Mouse (Mus musculus) forebrain, embryonic 12.5 days (tissue): ENCODE results near the gene Ttc28. TPM values are rescaled to one million over a fixed set of nuclear protein-coding genes. Genes with fewer than 3 reads are reported as not detected.

ENCODE experiments used
- ATAC-seq: fragments of 200-750 bp; cut with Nextera tagmentation; 2 replicates; pipeline ENCODE4 v1.8.0; 2017; ENCODE audit warnings: moderate TSS enrichment; ENCODE audit not compliant: low FRiP score
- H3K27ac ChIP-seq: fragments of 300-500 bp; sonication (generic); 2 replicates; pipeline ENCODE4 v1.5.1; 2016; ENCODE audit warnings: mild to moderate bottlenecking
- H3K27me3 ChIP-seq: fragments of 300-500 bp; sonication (generic); 2 replicates; pipeline ENCODE4 v1.6.1; 2016; ENCODE audit warnings: mild to moderate bottlenecking
- H3K36me3 ChIP-seq: fragments of 300-500 bp; sonication (generic); replicated peaks from 2 replicates; pipeline ENCODE4 v1.6.1; 2016; ENCODE audit warnings: mild to moderate bottlenecking
- H3K4me1 ChIP-seq: fragments of 300-500 bp; sonication (generic); 2 replicates; pipeline ENCODE4 v1.6.1; 2016
- H3K4me2 ChIP-seq: fragments of 300-500 bp; sonication (generic); 2 replicates; pipeline ENCODE4 v1.6.1; 2016; ENCODE audit warnings: mild to moderate bottlenecking, moderate library complexity
- H3K4me3 ChIP-seq: fragments of 300-500 bp; sonication (generic); replicated peaks from 2 replicates; pipeline ENCODE4 v1.5.1; 2016; ENCODE audit warnings: mild to moderate bottlenecking
- H3K9ac ChIP-seq: fragments of 300-500 bp; sonication (generic); 2 replicates; pipeline ENCODE4 v1.6.1; 2016; ENCODE audit warnings: mild to moderate bottlenecking
- H3K9me3 ChIP-seq: fragments of 300-500 bp; sonication (generic); 2 replicates; pipeline ENCODE4 v1.6.1; 2016
- WGBS: fragments of 180-500 bp; shearing (Covaris S2); methylation state at CpG from one replicate; pipeline ENCODE4 v1.1.7; 2016; 5-methylcytosine and 5-hydroxymethylcytosine counted together
- polyA plus RNA-seq: library from polyadenylated mRNA; unstranded; fragments of >200 nt; fragmentation: Nextera tagmentation; extraction: Ambion mirVana; gene quantifications from 2 replicates; pipeline ENCODE4 v1.2.1, GENCODE M21; 2016

Ttc28 gene
- polyA plus RNA-seq, 1 experiment from 2014 or later = 23.1 TPM

DNA sequence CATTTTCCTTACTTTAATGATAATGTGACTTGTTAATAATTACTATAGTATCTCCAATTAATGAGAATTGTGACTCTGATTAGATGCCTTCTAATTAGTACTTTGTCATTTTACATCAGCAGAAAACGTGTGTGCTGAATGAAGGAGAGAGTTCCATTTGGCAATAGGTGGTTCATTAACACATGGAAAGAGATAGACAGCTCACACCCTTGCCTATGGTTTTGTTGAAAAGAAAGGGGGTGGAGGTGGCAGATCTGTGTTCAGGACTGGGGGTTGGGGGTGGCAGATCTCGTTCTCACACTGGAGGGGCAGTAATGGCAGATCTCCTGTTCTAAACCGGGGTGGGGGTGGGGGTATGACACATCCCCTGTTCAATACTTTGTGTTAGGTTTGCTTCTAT lies 184.4 kb downstream of the Ttc28 start:
- H3K27ac ChIP-seq = peak overlapping the region; percentile 70
- H3K36me3 ChIP-seq = no peaks in the 10 kb centered on the region
- no peak overlapping the region for H3K4me2 ChIP-seq
- H3K27me3 ChIP-seq = no peaks in the 10 kb centered on the region
- 57% methylated on average over 3 of the region's 3 CpGs for WGBS
- H3K4me1 ChIP-seq = peaks cover 35% of the 10 kb centered on the region
- 0 out of 2 replicates have a peak, but pooled peaks have one; percentile 17 for ATAC-seq
- no peak overlapping the region for H3K4me3 ChIP-seq
- no peaks in the 10 kb centered on the region for H3K9me3 ChIP-seq
- H3K9ac ChIP-seq = no peak overlapping the region

DNA sequence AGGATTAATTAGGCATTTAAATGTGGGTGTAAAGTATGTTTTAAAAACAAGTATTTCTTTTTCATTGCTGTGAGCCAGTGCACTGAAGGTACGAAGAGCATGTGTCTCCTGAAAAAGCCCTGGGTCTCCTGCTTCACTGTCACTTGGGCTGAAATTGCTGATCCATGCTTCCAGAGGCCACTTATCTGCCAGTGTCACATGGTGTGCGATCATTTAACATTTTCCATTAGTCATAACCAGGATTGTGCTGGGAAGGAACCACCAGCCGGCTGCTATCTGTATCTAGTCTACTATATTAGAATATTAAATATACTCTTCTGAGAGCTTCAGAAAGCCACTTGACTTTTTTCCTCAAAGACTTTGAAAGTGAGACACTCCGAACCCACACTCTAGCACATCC lies 186.2 kb downstream of the Ttc28 start:
- Histone ChIP-seq H3K9ac (no peak overlapping the region), H3K27ac (no peak overlapping the region), H3K27me3 (no peaks in the 10 kb centered on the region), H3K4me1 (peaks cover 35% of the 10 kb centered on the region), H3K4me3 (no peak overlapping the region), H3K36me3 (no peaks in the 10 kb centered on the region), H3K9me3 (no peaks in the 10 kb centered on the region), H3K4me2 (no peak overlapping the region)
- ATAC-seq = 0 out of 2 replicates have a peak, but pooled peaks have one; percentile 51
- WGBS = 72% methylated on average over 4 of the region's 4 CpGs

DNA sequence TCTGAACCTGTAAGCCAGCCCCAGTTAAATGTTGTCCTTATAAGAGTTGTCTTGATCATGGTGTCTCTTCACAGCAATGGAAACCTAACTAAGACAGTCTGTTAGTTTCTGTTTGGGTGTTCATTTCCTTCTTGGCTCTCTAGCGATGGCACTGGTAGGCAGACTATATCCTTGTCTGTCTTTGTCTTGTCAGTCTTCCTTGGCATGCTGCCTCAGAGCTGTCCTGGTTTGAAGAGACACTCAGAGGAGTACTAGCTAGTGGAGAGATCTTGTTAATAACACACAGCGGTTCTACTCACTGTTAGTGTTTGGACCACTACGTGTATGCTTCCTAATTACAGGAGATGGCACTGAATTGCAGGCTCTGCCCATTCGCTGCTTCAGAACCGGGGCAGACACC lies 189.9 kb downstream of the Ttc28 start:
- Histone ChIP-seq H3K9ac (no peak overlapping the region), H3K4me2 (no peak overlapping the region), H3K27me3 (no peaks in the 10 kb centered on the region), H3K36me3 (no peaks in the 10 kb centered on the region), H3K4me3 (no peak overlapping the region), H3K27ac (0 out of 2 replicates have a peak overlapping the region, but pooled peaks have one; percentile 13), H3K4me1 (peaks cover 47% of the 10 kb centered on the region), H3K9me3 (peaks cover 7% of the 10 kb centered on the region; the same call in 1 of the 2 replicates)
- 87% methylated on average over 5 of the region's 5 CpGs for WGBS
- ATAC-seq = no peak

DNA sequence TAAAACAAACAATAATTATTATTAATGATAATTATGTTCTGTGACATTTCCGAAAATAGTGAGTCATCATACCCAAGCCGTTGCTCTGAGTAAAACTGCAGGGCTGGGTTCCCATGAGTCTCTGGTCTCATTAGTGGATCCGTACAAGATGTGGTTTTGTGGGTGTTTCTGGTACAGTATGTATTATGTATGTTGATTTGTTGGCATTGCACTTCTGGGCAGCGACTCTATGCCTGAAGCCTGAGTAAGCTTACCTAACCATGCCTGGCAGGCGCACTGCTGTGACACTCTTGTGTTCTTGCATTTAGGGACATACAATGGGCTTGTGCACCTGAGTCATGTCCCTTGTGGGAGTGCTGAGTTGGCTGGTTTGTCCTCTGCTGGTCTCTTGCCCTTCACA lies 190.3 kb downstream of the Ttc28 start:
- peaks cover 7% of the 10 kb centered on the region; the same call in 1 of the 2 replicates for H3K9me3 ChIP-seq
- H3K36me3 ChIP-seq = no peaks in the 10 kb centered on the region
- no peak for ATAC-seq
- peaks cover 47% of the 10 kb centered on the region for H3K4me1 ChIP-seq
- no peak overlapping the region for H3K27ac ChIP-seq
- H3K4me3 ChIP-seq = no peak overlapping the region
- no peak overlapping the region for H3K4me2 ChIP-seq
- WGBS = 81% methylated on average over 5 of the region's 5 CpGs
- H3K27me3 ChIP-seq = no peaks in the 10 kb centered on the region
- H3K9ac ChIP-seq = no peak overlapping the region

DNA sequence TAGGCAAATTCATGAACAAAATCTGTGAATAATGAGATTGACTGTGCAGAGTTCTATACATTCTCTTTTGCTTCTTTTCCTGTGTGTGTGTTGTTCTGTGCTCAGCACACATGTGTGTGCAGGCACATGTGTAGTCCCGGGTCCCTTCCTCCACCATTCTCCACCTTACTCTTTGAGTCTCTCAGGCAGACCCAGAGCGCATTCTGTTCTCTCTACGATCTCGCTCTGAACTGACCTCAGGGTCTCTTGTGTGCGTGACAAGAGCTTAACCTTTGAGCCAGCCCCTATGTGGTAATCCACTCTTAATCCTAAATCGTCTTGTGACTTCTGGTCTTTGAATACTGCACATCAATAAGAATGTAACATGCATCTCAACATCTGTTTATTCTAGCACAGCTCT lies 190.8 kb downstream of the Ttc28 start:
- Histone ChIP-seq H3K9ac (no peak overlapping the region), H3K27me3 (no peaks in the 10 kb centered on the region), H3K9me3 (peaks cover 7% of the 10 kb centered on the region; the same call in 1 of the 2 replicates), H3K4me1 (peaks cover 51% of the 10 kb centered on the region), H3K4me2 (no peak overlapping the region), H3K27ac (no peak overlapping the region), H3K36me3 (no peaks in the 10 kb centered on the region), H3K4me3 (no peak overlapping the region)
- ATAC-seq = no peak
- 56% methylated on average over 6 of the region's 6 CpGs for WGBS

DNA sequence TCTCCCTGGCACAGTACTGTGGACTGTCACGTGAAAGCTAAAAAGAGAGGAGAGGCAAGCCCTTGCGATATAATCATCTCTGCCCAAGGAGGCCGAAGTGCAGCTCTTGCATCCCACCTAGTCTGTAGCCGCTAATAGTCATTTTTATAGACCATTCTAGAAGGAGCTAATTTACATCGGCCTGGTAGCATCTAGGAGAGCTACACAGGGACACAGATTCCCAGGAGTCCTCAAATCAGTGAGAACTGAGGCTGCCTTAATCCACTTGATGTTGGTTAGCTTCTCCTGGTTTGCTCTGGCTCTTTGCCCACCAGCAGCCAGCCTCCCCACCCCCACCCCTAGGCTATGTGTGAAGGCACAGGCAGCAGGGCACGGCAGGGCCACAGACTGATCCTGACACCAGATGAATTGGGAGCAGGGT lies 193.7 kb downstream of the Ttc28 start:
- Histone ChIP-seq H3K27ac (peak overlapping the region; percentile 76), H3K9me3 (peaks cover 7% of the 10 kb centered on the region; the same call in 1 of the 2 replicates), H3K36me3 (no peaks in the 10 kb centered on the region), H3K9ac (no peak overlapping the region), H3K4me3 (no peak overlapping the region), H3K27me3 (no peaks in the 10 kb centered on the region), H3K4me2 (no peak overlapping the region), H3K4me1 (peaks cover 35% of the 10 kb centered on the region)
- WGBS = 58% methylated on average over 6 of the region's 6 CpGs
- peak; percentile 78 for ATAC-seq

DNA sequence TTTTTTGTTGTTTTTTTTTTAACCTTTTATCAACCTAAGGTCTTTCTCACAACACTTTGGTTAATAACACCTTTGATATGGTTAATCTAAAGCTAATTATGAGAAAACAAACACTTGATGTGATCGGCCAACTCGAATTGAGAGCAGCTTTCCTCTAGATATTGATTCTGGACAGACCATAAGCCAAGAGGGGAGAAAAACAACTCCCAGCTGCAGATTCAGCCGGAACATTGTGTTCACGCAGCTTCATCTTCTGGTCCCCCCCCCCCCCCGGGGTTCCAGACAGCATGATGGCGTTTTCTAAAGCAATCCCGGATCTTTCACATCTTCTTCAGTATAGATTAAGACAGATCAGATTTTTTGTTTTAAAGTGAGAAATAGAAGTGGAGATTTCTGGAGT lies 194.4 kb downstream of the Ttc28 start:
- H3K9me3 ChIP-seq = peaks cover 7% of the 10 kb centered on the region; the same call in 1 of the 2 replicates
- H3K9ac ChIP-seq = no peak overlapping the region
- H3K36me3 ChIP-seq = no peaks in the 10 kb centered on the region
- no peak for ATAC-seq
- H3K4me2 ChIP-seq = no peak overlapping the region
- peak overlapping the region; percentile 76 for H3K27ac ChIP-seq
- H3K4me1 ChIP-seq = peaks cover 35% of the 10 kb centered on the region
- H3K4me3 ChIP-seq = no peak overlapping the region
- no peaks in the 10 kb centered on the region for H3K27me3 ChIP-seq
- WGBS = 45% methylated on average over 7 of the region's 7 CpGs

DNA sequence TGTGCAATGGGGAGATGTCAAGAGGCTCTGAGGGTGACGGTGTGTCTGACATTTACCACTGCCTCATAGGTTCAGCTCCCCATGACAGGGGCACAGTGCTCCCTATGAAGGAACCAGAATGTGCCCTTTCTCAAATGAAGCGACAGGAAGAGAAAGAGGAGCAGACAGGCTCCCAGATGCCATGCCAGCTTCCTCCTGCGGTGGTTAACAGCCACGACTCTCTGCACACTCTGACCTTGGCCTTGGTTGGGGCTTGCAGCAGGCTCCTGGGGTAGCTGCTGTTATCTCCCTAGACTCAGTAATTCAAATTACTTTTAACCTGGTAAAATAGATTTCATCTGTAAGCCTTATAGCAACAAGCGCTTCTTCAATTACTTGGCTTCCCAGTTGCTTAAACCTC lies 196.2 kb downstream of the Ttc28 start:
- H3K4me2 ChIP-seq = no peak overlapping the region
- no peaks in the 10 kb centered on the region for H3K27me3 ChIP-seq
- WGBS = 79% methylated on average over 5 of the region's 5 CpGs
- H3K9ac ChIP-seq = no peak overlapping the region
- ATAC-seq = no peak
- H3K27ac ChIP-seq = no peak overlapping the region
- no peaks in the 10 kb centered on the region for H3K36me3 ChIP-seq
- H3K4me3 ChIP-seq = no peak overlapping the region
- peaks cover 29% of the 10 kb centered on the region for H3K4me1 ChIP-seq
- H3K9me3 ChIP-seq = peaks cover 7% of the 10 kb centered on the region; the same call in 1 of the 2 replicates

DNA sequence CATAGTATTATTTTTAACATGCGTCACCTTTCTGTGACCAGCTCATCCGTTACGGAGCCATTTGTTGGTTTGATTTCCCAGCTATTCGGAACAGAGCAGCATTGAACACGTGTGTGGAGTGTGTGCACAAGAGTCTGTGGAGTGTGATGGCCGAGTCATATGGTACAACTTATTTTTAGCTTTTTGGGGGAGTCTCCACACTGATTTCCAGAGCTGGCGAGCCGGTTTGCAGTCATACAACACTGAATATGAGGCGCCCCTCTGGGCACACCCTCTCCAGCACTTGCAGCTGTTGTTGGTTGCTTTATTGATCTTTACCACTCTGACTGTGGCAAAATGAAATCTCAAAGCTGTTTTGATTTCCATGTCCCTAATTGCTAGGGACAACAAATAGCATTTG lies 197.7 kb downstream of the Ttc28 start:
- no peaks in the 10 kb centered on the region for H3K36me3 ChIP-seq
- no peak overlapping the region for H3K4me3 ChIP-seq
- no peak overlapping the region for H3K4me2 ChIP-seq
- H3K27ac ChIP-seq = no peak overlapping the region
- ATAC-seq = no peak
- WGBS = 90% methylated on average over 9 of the region's 9 CpGs
- H3K9ac ChIP-seq = no peak overlapping the region
- peaks cover 29% of the 10 kb centered on the region for H3K4me1 ChIP-seq
- no peaks in the 10 kb centered on the region for H3K27me3 ChIP-seq
- H3K9me3 ChIP-seq = no peaks in the 10 kb centered on the region

DNA sequence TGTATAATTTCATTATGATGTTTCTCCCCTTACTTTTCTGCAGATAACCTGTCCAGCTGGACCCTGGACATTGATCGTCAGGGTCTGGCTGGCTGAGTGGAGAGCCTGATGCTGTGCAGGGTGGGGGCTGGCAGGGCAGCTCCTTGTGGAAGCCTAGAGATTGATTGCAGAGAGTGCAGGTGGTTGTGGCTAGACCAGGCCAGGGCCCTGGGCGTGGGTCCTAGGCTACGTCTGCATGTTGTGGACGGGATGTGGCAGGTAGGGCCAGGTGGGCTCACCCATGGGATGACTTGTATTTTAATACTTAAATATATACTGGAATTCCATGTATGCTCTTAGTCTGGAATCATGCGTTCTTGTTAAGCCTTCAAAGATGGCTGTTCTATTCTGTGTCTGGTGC lies 201.0 kb downstream of the Ttc28 start:
- Histone ChIP-seq H3K36me3 (no peaks in the 10 kb centered on the region), H3K9me3 (no peaks in the 10 kb centered on the region)
- WGBS = 90% methylated on average over 5 of the region's 5 CpGs

DNA sequence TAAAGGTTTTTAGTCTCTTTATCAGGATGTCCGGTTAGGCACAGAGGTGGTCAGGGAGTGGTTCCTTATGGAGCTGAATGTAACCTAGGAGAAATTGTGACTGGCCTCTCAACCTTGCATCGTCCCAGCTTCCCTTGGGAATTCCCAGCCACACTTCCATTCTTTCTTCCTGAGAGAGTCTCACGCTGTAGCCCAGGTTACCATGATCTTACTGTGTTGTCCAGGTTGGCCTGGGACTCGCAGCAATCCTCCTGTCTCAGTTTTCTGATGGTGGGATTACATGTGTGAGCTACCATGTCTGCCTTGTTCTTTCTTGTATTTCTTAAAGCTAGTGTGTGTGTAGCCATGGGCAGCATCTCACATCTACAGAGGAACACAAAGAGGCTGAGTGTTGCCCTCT lies 206.2 kb downstream of the Ttc28 start:
- Histone ChIP-seq H3K9me3 (no peaks in the 10 kb centered on the region), H3K36me3 (0 out of 2 replicates have a peak, but pooled peaks cover 13% of the 10 kb centered on the region), H3K4me3 (no peak overlapping the region), H3K27me3 (no peaks in the 10 kb centered on the region), H3K4me2 (no peak overlapping the region), H3K9ac (no peak overlapping the region), H3K4me1 (no peaks in the 10 kb centered on the region), H3K27ac (no peak overlapping the region)
- 84% methylated on average over 4 of the region's 4 CpGs for WGBS
- ATAC-seq = no peak

More for the DNA sequence above, 201.0 kb downstream of the Ttc28 start:
- Histone ChIP-seq H3K4me3 (no peak overlapping the region), H3K4me1 (0 out of 2 replicates have a peak, but pooled peaks cover 3% of the 10 kb centered on the region), H3K27ac (no peak overlapping the region), H3K27me3 (no peaks in the 10 kb centered on the region), H3K4me2 (no peak overlapping the region), H3K9ac (no peak overlapping the region)
- no peak for ATAC-seq

DNA sequence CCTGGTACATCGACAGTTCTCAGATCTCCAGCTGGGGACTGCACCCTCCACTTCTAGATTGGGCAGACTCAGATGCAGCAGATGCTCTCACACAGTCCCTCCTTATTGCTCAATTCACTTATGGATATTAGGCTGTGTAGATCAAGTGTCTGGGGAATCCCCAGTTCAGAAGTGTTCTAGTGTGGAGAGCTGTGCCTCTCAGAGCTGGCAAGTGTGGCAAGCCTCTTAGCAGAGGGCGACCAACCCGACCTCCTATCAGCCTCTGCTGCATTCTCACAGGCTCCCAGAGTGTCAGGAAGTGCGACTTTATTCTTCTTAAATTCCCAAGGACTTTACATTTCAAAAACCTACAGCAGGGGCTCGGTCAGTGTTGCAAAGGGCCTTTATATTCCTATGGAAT lies 217.1 kb downstream of the Ttc28 start:
- no peak overlapping the region for H3K27ac ChIP-seq
- peaks cover 34% of the 10 kb centered on the region for H3K4me1 ChIP-seq
- H3K36me3 ChIP-seq = peaks cover 18% of the 10 kb centered on the region
- H3K9me3 ChIP-seq = no peaks in the 10 kb centered on the region
- 35% methylated on average over 5 of the region's 5 CpGs for WGBS
- no peak overlapping the region for H3K4me2 ChIP-seq
- H3K9ac ChIP-seq = no peak overlapping the region
- 0 out of 2 replicates have a peak, but pooled peaks have one; percentile 27 for ATAC-seq
- H3K27me3 ChIP-seq = 0 out of 2 replicates have a peak, but pooled peaks cover 5% of the 10 kb centered on the region
- H3K4me3 ChIP-seq = no peak overlapping the region
